Mouse (Mus musculus) embryonic fibroblast, embryonic 13.5 days (primary cell): ENCODE results near the gene Tex14. TPM values are rescaled to one million over a fixed set of nuclear protein-coding genes. Genes with fewer than 3 reads are reported as not detected.
A peak's percentile ranks its signal among the peaks of the same experiment; 100 is the strongest.

Experiments used
- H3K27ac ChIP-seq: 2 replicates; pipeline ENCODE4 v1.5.1; 2012; ENCODE audit warnings: low read length, control low read depth, inconsistent platforms; ENCODE audit not compliant: insufficient read depth
- H3K4me1 ChIP-seq: 2 replicates; pipeline ENCODE4 v1.6.1; 2011; ENCODE audit warnings: low read length; ENCODE audit not compliant: control insufficient read depth, insufficient read depth
- H3K4me3 ChIP-seq: 2 replicates; pipeline ENCODE4 v1.5.1; 2011; ENCODE audit warnings: mild to moderate bottlenecking, control low read depth, low read length; ENCODE audit not compliant: insufficient read depth
- CTCF ChIP-seq: IDR thresholded peaks from 2 replicates; pipeline ENCODE4 v1.5.1; 2011; ENCODE audit warnings: mild to moderate bottlenecking, control low read depth, low read length, moderate library complexity, borderline replicate concordance; ENCODE audit not compliant: insufficient read depth
- POLR2A ChIP-seq: IDR thresholded peaks from 2 replicates; pipeline ENCODE4 v1.6.1; 2011; ENCODE audit warnings: low read depth, mild to moderate bottlenecking, control low read depth, low read length, moderate library complexity
- polyA plus RNA-seq: library from polyadenylated mRNA; stranded (reverse); fragments of >200 nt; gene quantifications from 2 replicates; pipeline ENCODE4 v1.2.4, GENCODE M21; 2011; ENCODE audit warnings: low read depth; ENCODE audit not compliant: missing spikeins, insufficient read length

Gene Tex14
- polyA plus RNA-seq, 1 experiment: 0.11 TPM

- TF ChIP-seq POLR2A: peak; percentile 97
- no peak for TF ChIP-seq CTCF
Measured at GRCm38 (mm10) chr11:87591526-87592353, 186.9 kb downstream of the Tex14 start, which contains the start of gene Mtmr4. Mtmr4 (plus strand) TSS chr11:87592162.

DNA sequence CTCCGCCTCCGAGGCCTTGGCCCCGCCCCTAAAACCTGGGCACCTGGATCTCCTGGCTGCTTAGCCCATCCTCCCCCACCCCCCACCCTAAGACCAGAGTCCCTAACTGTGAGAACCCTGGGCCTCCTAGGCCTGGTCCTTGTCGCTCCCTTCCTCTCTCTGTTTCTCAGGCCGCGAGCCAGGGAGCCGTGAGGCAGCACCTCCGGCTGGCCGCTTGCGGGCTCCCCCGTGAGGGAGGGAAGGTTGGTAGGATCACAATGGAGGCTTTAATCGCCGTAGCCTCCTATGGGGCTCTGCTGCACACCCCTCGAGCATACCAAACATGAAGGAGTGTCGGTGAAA is 187.5 kb downstream of the Tex14 start:
- Histone ChIP-seq H3K27ac (peak overlapping the region; percentile 84), H3K4me1 (peaks cover 10% of the 10 kb centered on the region), H3K4me3 (peak overlapping the region; percentile 73)
- TF ChIP-seq CTCF: no peak
- TF ChIP-seq POLR2A: peak; percentile 8; the same call in 1 of the 2 replicates

More at GRCm38 (mm10) chr11:87591526-87592353, 186.9 kb downstream of the Tex14 start, which contains the start of gene Mtmr4:
- peak within 1 kb of the TSS; percentile 88 for H3K27ac ChIP-seq
- peak within 1 kb of the TSS; percentile 83 for H3K4me3 ChIP-seq
- peaks cover 10% of the 10 kb centered on the region for H3K4me1 ChIP-seq

- peaks cover 7% of the 10 kb centered on the region for H3K4me1 ChIP-seq
Measured at GRCm38 (mm10) chr11:87592713-87593598, 188.1 kb downstream of the Tex14 start.

DNA sequence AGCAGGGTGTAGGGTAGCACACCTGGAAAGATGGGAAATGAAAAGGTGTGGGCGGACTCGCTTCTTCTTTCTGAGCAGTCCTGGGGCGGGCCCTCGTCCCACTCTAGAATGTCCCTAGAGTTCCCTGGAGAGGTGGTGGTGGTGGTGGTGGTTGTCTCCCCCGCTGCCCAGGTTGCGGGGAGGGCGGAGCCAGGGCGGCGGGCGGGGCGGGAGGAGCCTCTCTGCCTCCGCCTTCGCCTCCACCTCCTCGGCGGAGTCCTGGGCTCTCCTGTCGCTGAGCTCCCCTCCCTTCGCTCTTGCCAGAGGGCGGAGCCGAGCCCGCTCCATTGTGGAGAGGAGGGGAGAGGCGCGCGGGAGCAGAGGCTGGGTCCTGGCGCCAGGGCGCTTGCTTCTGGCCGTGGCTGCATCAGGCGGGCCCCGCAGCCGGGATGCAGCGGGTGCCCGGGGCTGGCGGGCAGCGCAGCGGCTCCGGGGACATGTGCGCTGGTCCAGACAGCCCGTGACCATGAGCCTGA is 190.5 kb downstream of the Tex14 start:
- Histone ChIP-seq H3K4me1 (peaks cover 4% of the 10 kb centered on the region), H3K27ac (no peak overlapping the region), H3K4me3 (peak overlapping the region; percentile 48)
- TF ChIP-seq POLR2A (peak; percentile 73), CTCF (no peak)

More at GRCm38 (mm10) chr11:87592713-87593598, 188.1 kb downstream of the Tex14 start:
- TF ChIP-seq CTCF (no peak), POLR2A (peak; percentile 31)
- Histone ChIP-seq H3K4me3 (peak overlapping the region; percentile 73), H3K27ac (peak overlapping the region; percentile 84)

- H3K4me3 ChIP-seq: peak overlapping the region; percentile 48
- TF ChIP-seq POLR2A (no peak), CTCF (no peak)
- H3K27ac ChIP-seq: no peak overlapping the region
- H3K4me1 ChIP-seq: peaks cover 4% of the 10 kb centered on the region
Measured at GRCm38 (mm10) chr11:87595976-87596375, 191.1 kb downstream of the Tex14 start.

GRCm38 (mm10) chr11:87596492-87596891 is 191.6 kb downstream of the Tex14 start:
- H3K4me1 ChIP-seq: peaks cover 4% of the 10 kb centered on the region
- no peak for TF ChIP-seq CTCF
- no peak for TF ChIP-seq POLR2A
- H3K27ac ChIP-seq: no peak overlapping the region
- peak overlapping the region; percentile 48 for H3K4me3 ChIP-seq

GRCm38 (mm10) chr11:87597061-87597460 is 192.2 kb downstream of the Tex14 start:
- H3K4me3 ChIP-seq: peak overlapping the region; percentile 48; the same call in 1 of the 2 replicates
- peaks cover 4% of the 10 kb centered on the region for H3K4me1 ChIP-seq
- TF ChIP-seq CTCF (no peak), POLR2A (no peak)
- H3K27ac ChIP-seq: no peak overlapping the region

- no peak for TF ChIP-seq CTCF
- no peak for TF ChIP-seq POLR2A
- Histone ChIP-seq H3K4me1 (no peaks in the 10 kb centered on the region), H3K4me3 (no peak overlapping the region), H3K27ac (no peak overlapping the region)
Measured at GRCm38 (mm10) chr11:87599395-87600089, 194.7 kb downstream of the Tex14 start.

GRCm38 (mm10) chr11:87600322-87600853 is 195.5 kb downstream of the Tex14 start:
- TF ChIP-seq POLR2A: no peak
- H3K27ac ChIP-seq: no peak overlapping the region
- no peak overlapping the region for H3K4me3 ChIP-seq
- no peaks in the 10 kb centered on the region for H3K4me1 ChIP-seq
